Mouse (Mus musculus) forebrain, embryonic 11.5 days (tissue): ENCODE results near the gene Fam214a. TPM values are rescaled to one million over a fixed set of nuclear protein-coding genes. Genes with fewer than 3 reads are reported as not detected.
A peak's percentile ranks its signal among the peaks of the same experiment; 100 is the strongest.

Experiments used
- ATAC-seq: fragments of 200-750 bp; cut with Nextera tagmentation; replicated peaks from 2 replicates; pipeline ENCODE4 v1.8.0; 2017; ENCODE audit warnings: moderate TSS enrichment; ENCODE audit not compliant: low FRiP score
- DNase-seq: peaks from one replicate; pipeline ENCODE4 v3.0.0-alpha.2; 2017; ENCODE audit warnings: low spot score
- H3K27ac ChIP-seq: fragments of 300-500 bp; sonication (generic); 2 replicates; pipeline ENCODE4 v1.5.1; 2014; ENCODE audit warnings: low read depth, low read length
- H3K27me3 ChIP-seq: fragments of 300-500 bp; sonication (generic); 2 replicates; pipeline ENCODE4 v1.6.1; 2014; ENCODE audit warnings: mild to moderate bottlenecking, low read length, mixed read lengths; ENCODE audit not compliant: control insufficient read depth, insufficient read depth
- H3K36me3 ChIP-seq: fragments of 300-500 bp; sonication (generic); 2 replicates; pipeline ENCODE4 v1.6.1; 2014; ENCODE audit warnings: mild to moderate bottlenecking, low read length, moderate library complexity, mixed read lengths; ENCODE audit not compliant: control insufficient read depth, insufficient read depth
- H3K4me1 ChIP-seq: fragments of 300-500 bp; sonication (generic); replicated peaks from 2 replicates; pipeline ENCODE4 v1.6.1; 2014; ENCODE audit warnings: low read length, mixed read lengths; ENCODE audit not compliant: control insufficient read depth, insufficient read depth
- H3K4me2 ChIP-seq: fragments of 300-500 bp; sonication (generic); 2 replicates; pipeline ENCODE4 v1.6.1; 2014; ENCODE audit warnings: low read depth, mild to moderate bottlenecking, low read length, moderate library complexity, mixed read lengths; ENCODE audit not compliant: severe bottlenecking
- H3K4me3 ChIP-seq: fragments of 300-500 bp; sonication (generic); 2 replicates; pipeline ENCODE4 v1.5.1; 2014; ENCODE audit warnings: low read depth, low read length
- H3K9ac ChIP-seq: fragments of 300-500 bp; sonication (generic); 2 replicates; pipeline ENCODE4 v1.6.1; 2014; ENCODE audit warnings: low read length
- H3K9me3 ChIP-seq: fragments of 300-500 bp; sonication (generic); 2 replicates; pipeline ENCODE4 v1.6.1; 2016; ENCODE audit warnings: low read length, mixed read lengths; ENCODE audit not compliant: control insufficient read depth
- WGBS: fragments of 180-500 bp; shearing (Covaris S2); extraction: QIAGEN DNeasy Blood & Tissue Kit; methylation state at CpG from one replicate; pipeline ENCODE4 v1.1.7; 2014; 5-methylcytosine and 5-hydroxymethylcytosine counted together
- polyA plus RNA-seq: library from polyadenylated mRNA; unstranded; fragments of >200 nt; fragmentation: Nextera tagmentation; extraction: Ambion mirVana; gene quantifications from 2 replicates; pipeline ENCODE4 v1.2.1, GENCODE M21; 2014

Fam214a gene
- 18.3 and 20.4 TPM in 2 replicates for polyA plus RNA-seq

DNA sequence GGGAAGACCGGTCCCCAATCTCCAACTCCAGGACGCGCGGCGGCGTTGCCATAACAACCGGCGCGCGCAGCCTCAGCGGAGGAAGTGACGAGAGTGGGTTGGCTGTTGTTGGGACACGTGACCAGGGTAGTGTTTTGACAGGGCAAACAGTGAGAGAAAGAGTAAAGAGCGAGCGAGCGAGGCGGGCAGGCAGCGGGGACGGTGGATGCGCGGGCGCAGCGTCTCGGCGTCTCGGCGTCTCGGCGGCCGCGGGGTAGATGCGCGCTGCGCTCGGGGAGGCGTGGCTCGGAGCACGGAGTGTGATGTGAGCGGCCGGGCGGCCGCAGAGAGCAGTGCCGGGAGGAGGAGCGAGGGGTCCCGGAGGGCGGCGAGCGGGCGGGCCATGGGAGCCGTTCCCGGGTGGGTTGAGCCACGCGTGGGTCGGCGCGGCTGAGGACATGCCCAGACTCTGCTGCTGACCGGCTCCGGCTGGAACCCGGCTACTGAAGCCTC lies at the start of gene Fam214a:
TSS of gene Fam214a (plus strand) at position 129 of the 492 bp plus-strand sequence.
- Histone ChIP-seq H3K27me3 (no peaks in the 10 kb centered on the region), H3K4me3 (peak within 1 kb of the TSS; percentile 80), H3K27ac (peak within 1 kb of the TSS; percentile 88), H3K9me3 (no peaks in the 10 kb centered on the region), H3K9ac (peak within 1 kb of the TSS; percentile 83), H3K36me3 (no peaks in the 10 kb centered on the region), H3K4me2 (peak within 1 kb of the TSS; percentile 93), H3K4me1 (peaks cover 4% of the 10 kb centered on the region; the same call in 1 of the 2 replicates)
- WGBS, result under 1% methylated on average over 58 of the region's 59 CpGs
- peak; percentile 96 for DNase-seq
- peak; percentile 98 for ATAC-seq

DNA sequence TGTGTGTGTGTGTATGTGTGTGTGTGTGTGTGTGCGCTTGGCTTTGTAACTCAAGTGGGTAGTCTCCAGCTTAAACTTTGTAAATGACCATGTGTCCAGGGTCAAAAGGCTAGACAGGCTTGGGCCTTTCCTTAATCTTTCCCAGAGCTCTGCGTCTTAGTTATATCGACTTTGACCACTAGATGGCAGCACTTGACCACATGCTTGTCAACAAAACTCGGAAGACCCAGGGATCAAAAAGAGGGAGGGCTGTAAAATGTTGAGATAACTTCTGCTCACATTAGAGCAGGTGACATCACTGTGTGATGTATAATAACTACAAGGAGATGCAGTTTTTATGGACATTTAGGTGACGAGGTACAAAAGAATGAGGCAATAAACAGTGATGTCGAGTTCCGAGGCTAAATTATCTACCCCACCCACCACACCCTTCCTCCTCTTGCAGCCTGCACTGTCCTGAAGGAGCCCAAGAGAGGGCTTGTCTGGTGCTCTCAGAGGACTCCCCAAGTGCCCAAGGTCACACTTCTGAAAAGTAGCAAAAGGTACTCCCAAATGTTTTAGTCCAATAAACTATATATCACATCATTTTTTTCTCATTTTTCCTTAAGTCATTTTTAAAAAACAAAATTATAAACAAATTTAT lies 47.7 kb upstream of the Fam214a start:
- Histone ChIP-seq H3K9ac (no peak overlapping the region), H3K9me3 (no peaks in the 10 kb centered on the region), H3K27me3 (no peaks in the 10 kb centered on the region), H3K36me3 (no peaks in the 10 kb centered on the region), H3K4me1 (no peaks in the 10 kb centered on the region), H3K4me2 (no peak overlapping the region), H3K27ac (no peak overlapping the region), H3K4me3 (no peak overlapping the region)
- ATAC-seq, result peak; percentile 64
- WGBS, result 19% methylated on average over 7 of the region's 7 CpGs
- DNase-seq, result peak; percentile 74

DNA sequence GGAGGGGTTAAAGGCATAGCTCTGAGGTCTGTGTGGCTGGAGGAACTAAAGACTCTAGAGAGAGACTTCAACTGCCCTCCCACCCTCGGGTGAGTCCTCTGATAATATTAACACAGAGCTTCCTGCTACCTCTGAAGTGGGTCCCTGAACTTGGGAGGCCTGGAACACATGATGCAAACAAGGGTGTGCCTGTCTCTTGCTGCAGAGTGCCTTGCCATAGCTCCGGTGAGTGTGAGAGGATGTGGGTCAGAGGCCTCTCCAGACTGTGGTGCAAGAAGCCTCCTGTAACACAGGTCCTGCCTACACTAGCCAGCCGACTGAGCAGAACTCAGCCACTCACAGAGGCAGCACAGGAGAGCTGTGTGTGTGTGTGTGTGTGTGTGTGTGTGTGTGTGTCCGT lies 45.7 kb upstream of the Fam214a start:
- ATAC-seq, result no peak
- no peaks in the 10 kb centered on the region for H3K4me1 ChIP-seq
- H3K27ac ChIP-seq, result no peak overlapping the region

DNA sequence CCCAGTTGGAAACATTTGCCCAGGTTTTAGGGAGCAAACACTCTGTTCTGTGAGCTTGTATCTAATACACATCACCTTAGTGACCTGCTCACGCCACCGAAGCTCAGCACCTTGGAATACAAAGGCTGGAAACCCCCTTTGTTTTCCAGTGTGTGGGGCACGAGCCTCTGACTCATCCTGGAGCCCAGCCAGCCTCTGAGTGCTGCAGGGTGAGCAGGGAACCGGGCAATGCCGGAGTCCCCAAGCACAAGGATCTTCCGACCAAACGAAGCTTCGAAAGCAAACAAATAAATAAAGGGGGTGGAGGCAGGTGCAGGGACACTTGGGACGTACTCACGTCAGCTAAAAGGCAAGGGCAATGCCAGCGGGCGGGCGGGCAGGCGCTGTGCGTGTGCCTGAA lies 43.4 kb upstream of the Fam214a start:
- ATAC-seq (no peak), DNase-seq (no peak)
- Histone ChIP-seq H3K4me1 (no peaks in the 10 kb centered on the region), H3K36me3 (no peaks in the 10 kb centered on the region), H3K27me3 (no peaks in the 10 kb centered on the region), H3K4me3 (no peak overlapping the region), H3K27ac (no peak overlapping the region), H3K9ac (no peak overlapping the region), H3K4me2 (no peak overlapping the region), H3K9me3 (no peaks in the 10 kb centered on the region)
- WGBS, result 74% methylated on average over 15 of the region's 15 CpGs

More for the DNA sequence above, 45.7 kb upstream of the Fam214a start:
- Histone ChIP-seq H3K36me3 (no peaks in the 10 kb centered on the region), H3K9me3 (no peaks in the 10 kb centered on the region), H3K27me3 (no peaks in the 10 kb centered on the region), H3K4me2 (no peak overlapping the region), H3K4me3 (no peak overlapping the region), H3K9ac (no peak overlapping the region)
- 64% methylated on average over 4 of the region's 4 CpGs for WGBS
- DNase-seq, result no peak

DNA sequence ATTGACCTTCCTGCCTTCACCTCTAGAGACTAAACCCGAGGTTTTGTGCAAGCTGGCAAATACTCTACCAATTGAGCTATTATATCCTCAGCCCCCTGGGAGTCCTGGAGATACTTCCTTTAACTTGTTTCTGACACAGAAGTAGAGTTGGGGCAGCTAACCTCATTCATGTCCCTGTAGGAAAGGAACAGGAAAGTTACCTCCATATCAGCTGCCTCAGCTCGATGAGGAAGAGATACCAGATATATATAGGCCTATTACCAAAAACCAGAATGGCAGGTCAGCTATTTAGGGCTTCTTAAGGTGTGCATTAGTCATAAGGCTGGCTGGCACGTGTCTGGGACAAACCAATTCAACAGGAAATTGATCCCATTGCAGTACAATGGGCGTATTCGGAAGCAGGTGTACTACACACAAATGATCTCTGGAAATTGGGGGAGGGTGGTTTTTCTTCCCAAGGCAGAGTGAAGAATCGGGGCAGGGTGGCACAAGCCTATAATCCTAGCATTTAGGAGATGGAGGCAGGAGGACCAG lies 42.4 kb upstream of the Fam214a start:
- no peak overlapping the region for H3K27ac ChIP-seq
- DNase-seq, result no peak
- no peak overlapping the region for H3K4me2 ChIP-seq
- H3K4me3 ChIP-seq, result no peak overlapping the region
- 86% methylated on average over 6 of the region's 6 CpGs for WGBS
- H3K9me3 ChIP-seq, result no peaks in the 10 kb centered on the region
- H3K36me3 ChIP-seq, result no peaks in the 10 kb centered on the region
- H3K9ac ChIP-seq, result no peak overlapping the region
- no peaks in the 10 kb centered on the region for H3K27me3 ChIP-seq
- ATAC-seq, result no peak
- no peaks in the 10 kb centered on the region for H3K4me1 ChIP-seq

DNA sequence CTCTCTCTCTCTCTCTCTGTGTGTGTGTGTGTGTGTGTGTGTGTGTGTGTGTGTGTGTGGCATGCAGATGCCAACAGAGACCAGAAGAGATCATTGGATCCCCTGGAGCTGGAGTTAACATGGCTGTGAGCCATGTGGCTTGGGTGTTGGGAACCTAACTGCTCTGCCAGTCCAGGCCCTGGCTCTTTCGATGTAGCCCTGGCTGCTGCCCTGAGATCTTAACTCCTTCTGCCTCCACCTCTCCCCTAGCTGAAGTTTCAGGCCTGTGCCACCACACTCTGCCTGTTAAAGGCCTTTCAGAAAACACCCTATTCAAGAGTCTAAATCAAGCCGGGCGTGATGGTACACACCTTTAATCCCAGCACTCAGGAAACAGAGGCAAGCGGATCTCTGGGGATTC lies 41.3 kb upstream of the Fam214a start:
- H3K9ac ChIP-seq, result no peak overlapping the region
- H3K27me3 ChIP-seq, result no peaks in the 10 kb centered on the region
- no peak overlapping the region for H3K4me3 ChIP-seq
- 76% methylated on average over 4 of the region's 4 CpGs for WGBS
- H3K4me2 ChIP-seq, result no peak overlapping the region
- H3K9me3 ChIP-seq, result no peaks in the 10 kb centered on the region
- no peak overlapping the region for H3K27ac ChIP-seq
- no peak for ATAC-seq
- no peaks in the 10 kb centered on the region for H3K4me1 ChIP-seq
- no peak for DNase-seq
- H3K36me3 ChIP-seq, result no peaks in the 10 kb centered on the region

DNA sequence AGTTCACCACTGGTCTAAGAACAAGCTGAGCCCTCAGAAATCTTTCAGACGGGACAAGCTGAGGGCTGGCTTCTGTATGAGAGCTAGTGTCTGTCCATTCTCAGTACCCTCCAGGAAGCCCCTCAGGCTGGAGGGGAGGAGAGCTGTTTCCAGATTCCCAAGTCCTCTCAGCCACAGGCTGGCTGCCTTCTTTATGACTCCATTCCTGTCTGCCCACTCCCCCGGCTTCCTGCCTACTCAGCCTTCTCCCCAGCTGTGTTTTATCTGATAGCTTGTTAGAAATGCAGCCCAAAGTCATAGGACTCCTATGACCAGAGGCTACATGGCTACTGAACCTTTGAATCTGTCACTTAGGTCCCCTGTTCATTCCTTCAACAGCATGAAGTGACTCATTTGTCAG lies 40.8 kb upstream of the Fam214a start:
- Histone ChIP-seq H3K27me3 (no peaks in the 10 kb centered on the region), H3K36me3 (no peaks in the 10 kb centered on the region), H3K9ac (no peak overlapping the region), H3K4me3 (no peak overlapping the region), H3K27ac (no peak overlapping the region), H3K9me3 (no peaks in the 10 kb centered on the region), H3K4me1 (no peaks in the 10 kb centered on the region), H3K4me2 (no peak overlapping the region)
- DNase-seq (no peak), ATAC-seq (no peak)
- WGBS, result 67% methylated on average over 2 of the region's 2 CpGs

DNA sequence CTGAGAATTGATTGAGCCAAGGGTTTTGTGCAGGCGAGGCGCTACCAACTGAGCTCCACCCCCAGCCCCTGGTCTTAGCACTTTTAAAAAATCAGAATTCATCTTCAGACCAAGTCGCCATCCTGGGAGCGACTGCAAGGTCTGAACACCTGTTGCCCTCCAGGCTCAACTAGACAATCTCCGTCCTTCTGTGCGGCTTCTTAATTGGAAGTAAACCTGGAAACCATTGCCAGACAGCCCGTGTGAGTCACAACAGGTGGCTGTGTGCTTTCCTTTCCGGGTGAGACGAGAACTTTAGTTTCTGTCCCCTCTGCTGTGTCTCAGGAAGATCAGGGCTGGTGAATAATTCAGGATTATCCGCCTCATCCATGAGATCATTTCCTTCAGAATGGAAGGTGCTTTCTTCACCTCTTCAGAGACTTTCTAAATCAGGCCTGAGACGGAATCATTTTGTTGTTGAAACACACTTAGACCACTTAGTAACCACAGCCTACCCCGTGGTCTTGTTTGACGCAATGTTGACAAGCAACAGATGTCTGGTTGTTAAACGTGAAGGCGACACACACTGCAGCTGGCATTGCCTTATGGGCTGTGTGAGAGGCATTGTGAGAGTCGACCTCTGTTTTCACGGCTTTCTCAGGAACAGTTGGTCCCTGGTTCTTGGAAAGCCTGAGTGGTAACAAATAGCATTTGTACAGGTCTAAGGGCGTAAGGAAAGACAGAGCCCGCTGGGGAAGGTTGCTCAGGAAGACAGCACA lies 39.9 kb upstream of the Fam214a start:
- Histone ChIP-seq H3K27ac (no peak overlapping the region), H3K4me2 (no peak overlapping the region), H3K4me1 (no peaks in the 10 kb centered on the region), H3K4me3 (no peak overlapping the region), H3K9ac (no peak overlapping the region), H3K36me3 (no peaks in the 10 kb centered on the region), H3K9me3 (peaks cover 4% of the 10 kb centered on the region; the same call in 1 of the 2 replicates), H3K27me3 (no peaks in the 10 kb centered on the region)
- 76% methylated on average over 19 of the region's 19 CpGs for WGBS
- no peak for DNase-seq
- peak; percentile 53; the same call in 1 of the 2 replicates for ATAC-seq
